Mouse (Mus musculus) limb, embryonic 11.5 days (tissue): ENCODE data around the gene Blmh. TPM values are rescaled to one million over a fixed set of nuclear protein-coding genes. Genes with fewer than 3 reads are reported as not detected.

Source experiments
- ATAC-seq: fragments of 200-750 bp; cut with Nextera tagmentation; 2 replicates; pipeline ENCODE4 v1.8.0; 2017; ENCODE audit warnings: low read depth; ENCODE audit not compliant: insufficient number of reproducible peaks, low FRiP score, low TSS enrichment
- DNase-seq: peaks from one replicate; pipeline ENCODE4 v3.0.0-alpha.2; 2015; ENCODE audit warnings: low spot score
- H3K27ac ChIP-seq: fragments of 300-500 bp; sonication (generic); replicated peaks from 2 replicates; pipeline ENCODE4 v1.5.1; 2014; ENCODE audit warnings: low read depth, mild to moderate bottlenecking, low read length
- H3K27me3 ChIP-seq: fragments of 300-500 bp; sonication (generic); 2 replicates; pipeline ENCODE4 v1.6.1; 2014; ENCODE audit warnings: mild to moderate bottlenecking, low read length, mixed read lengths; ENCODE audit not compliant: control insufficient read depth, insufficient read depth
- H3K36me3 ChIP-seq: fragments of 300-500 bp; sonication (generic); 2 replicates; pipeline ENCODE4 v1.6.1; 2014; ENCODE audit warnings: mild to moderate bottlenecking, low read length, moderate library complexity, mixed read lengths; ENCODE audit not compliant: control insufficient read depth, insufficient read depth
- H3K4me1 ChIP-seq: fragments of 300-500 bp; sonication (generic); 2 replicates; pipeline ENCODE4 v1.6.1; 2014; ENCODE audit warnings: low read length, mixed read lengths; ENCODE audit not compliant: control insufficient read depth, insufficient read depth
- H3K4me2 ChIP-seq: fragments of 300-500 bp; sonication (generic); 2 replicates; pipeline ENCODE4 v1.6.1; 2014; ENCODE audit warnings: low read depth, mild to moderate bottlenecking, moderate library complexity; ENCODE audit not compliant: severe bottlenecking
- H3K4me3 ChIP-seq: fragments of 300-500 bp; sonication (generic); 2 replicates; pipeline ENCODE4 v1.5.1; 2014; ENCODE audit warnings: low read depth, low read length
- H3K9ac ChIP-seq: fragments of 300-500 bp; sonication (generic); 2 replicates; pipeline ENCODE4 v1.6.1; 2014; ENCODE audit warnings: mild to moderate bottlenecking, low read length
- H3K9me3 ChIP-seq: fragments of 300-500 bp; sonication (generic); 2 replicates; pipeline ENCODE4 v1.6.1; 2016; ENCODE audit warnings: low read length; ENCODE audit not compliant: control insufficient read depth
- WGBS: fragments of 180-500 bp; shearing (Covaris S2); extraction: QIAGEN DNeasy Blood & Tissue Kit; methylation state at CpG from one replicate; pipeline ENCODE4 v1.1.7; 2014; 5-methylcytosine and 5-hydroxymethylcytosine counted together
- polyA plus RNA-seq: library from polyadenylated mRNA; unstranded; fragments of >200 nt; fragmentation: Nextera tagmentation; extraction: Ambion mirVana; gene quantifications from 2 replicates; pipeline ENCODE4 v1.2.1, GENCODE M21; 2014

Blmh gene
- polyA plus RNA-seq, 1 experiment from 2014 or later = 171 TPM

DNA sequence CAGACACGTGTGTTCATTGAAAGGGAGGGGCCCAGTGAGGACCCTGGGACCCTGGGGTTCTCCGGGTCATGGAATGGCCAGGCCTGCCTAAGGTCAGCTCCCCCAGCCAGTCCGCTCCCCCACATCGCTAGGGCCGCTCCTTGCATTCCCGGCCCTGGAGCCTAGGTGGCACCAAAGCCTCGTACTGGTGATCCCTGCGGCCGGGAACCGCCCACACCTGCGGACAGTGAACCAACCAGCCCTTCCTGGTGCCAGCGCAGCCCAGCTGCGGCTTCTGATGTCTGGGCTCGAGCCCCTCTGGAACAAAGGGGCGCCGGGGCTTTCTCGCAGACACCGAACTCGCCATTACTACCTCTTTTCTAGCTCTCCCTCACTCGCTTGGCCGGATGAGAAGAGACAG lies 72.7 kb downstream of the Blmh start:
- ATAC-seq (peak; percentile 78), DNase-seq (peak; percentile 95)
- H3K4me3 ChIP-seq = peak overlapping the region; percentile 28
- peak overlapping the region; percentile 58 for H3K4me2 ChIP-seq
- H3K36me3 ChIP-seq = no peaks in the 10 kb centered on the region
- H3K9me3 ChIP-seq = no peaks in the 10 kb centered on the region
- H3K9ac ChIP-seq = no peak overlapping the region
- H3K4me1 ChIP-seq = peaks cover 3% of the 10 kb centered on the region; the same call in 1 of the 2 replicates
- 1% methylated on average over 21 of the region's 21 CpGs for WGBS
- peaks cover 34% of the 10 kb centered on the region for H3K27me3 ChIP-seq
- H3K27ac ChIP-seq = no peak overlapping the region

DNA sequence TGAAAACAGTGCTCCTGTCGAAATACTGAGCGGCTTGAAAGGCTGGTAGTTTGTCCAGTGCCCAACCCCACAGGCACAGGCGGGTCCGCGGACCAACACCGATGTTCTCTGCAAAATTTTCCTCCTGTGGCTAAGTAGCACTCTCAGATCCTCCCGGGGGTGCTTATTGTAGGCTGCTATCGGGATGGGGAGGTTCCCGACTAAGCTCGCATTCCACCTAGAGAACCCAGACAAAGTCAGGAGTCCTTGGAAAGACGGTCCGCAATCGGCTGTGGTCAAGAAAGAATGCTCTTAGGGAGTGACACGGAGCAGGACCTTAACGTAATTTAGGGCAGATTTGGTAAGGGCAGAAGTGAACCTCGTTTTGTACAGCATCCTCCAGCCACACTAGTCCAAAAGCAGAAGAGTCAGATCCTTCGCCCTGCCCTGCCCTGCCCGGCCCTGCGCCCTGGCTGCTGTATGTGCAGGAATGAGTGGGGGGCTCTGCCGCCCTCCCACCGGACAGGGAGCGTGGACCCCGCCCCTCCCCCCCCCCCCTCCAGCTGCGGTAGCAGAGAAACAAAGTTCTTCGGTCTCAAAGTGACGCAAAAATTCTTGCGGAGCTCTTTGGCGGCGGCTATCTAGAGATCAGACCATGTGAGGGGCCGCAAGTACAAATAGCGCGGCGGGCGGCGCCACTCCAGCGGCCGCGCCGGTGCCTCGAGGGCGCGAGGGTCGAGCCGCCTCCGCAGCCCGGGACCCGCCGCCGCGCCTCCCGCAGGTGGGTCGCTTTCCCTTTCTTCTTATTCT lies 73.5 kb downstream of the Blmh start, which contains the start of gene Slc6a4:
TSS of gene Slc6a4 (plus strand) at position 688 of the 789 bp plus-strand sequence.
- Histone ChIP-seq H3K4me2 (peak within 1 kb of the TSS; percentile 58), H3K27me3 (peaks cover 34% of the 10 kb centered on the region), H3K27ac (no peak within 1 kb of the TSS), H3K4me3 (peak within 1 kb of the TSS; percentile 28), H3K9ac (no peak within 1 kb of the TSS), H3K9me3 (no peaks in the 10 kb centered on the region), H3K4me1 (peaks cover 3% of the 10 kb centered on the region; the same call in 1 of the 2 replicates), H3K36me3 (no peaks in the 10 kb centered on the region)
- ATAC-seq (no peak), DNase-seq (peak; percentile 68)
- WGBS = under 1% methylated on average over 51 of the region's 52 CpGs

DNA sequence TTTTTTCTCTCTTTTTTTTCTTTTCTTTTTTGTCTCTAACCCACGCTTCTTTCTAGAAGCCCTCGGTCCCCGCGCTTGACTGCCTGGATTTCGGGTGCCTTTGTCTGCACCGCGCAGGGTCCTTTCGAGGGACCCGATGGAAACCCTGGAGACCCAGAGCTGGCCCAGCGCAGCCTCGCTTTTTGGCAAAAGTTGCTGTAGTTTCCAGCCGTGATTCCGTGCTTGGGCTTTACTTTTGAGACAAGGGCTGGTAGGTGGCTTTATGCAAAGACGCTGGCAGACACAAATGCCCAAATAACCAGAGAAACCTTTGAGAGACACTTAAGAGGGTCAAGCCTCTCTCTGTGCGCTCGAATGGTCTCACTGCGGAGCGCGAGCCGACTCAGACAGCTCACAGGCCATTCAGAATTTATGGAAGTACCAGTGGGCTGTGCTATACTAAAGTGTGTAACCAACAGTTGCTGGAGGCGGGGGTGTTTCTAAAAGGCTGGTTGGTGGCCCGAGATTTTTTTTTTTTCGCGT lies 74.2 kb downstream of the Blmh start:
- Histone ChIP-seq H3K27me3 (peaks cover 34% of the 10 kb centered on the region), H3K27ac (no peak overlapping the region), H3K4me3 (peak overlapping the region; percentile 28), H3K9me3 (no peaks in the 10 kb centered on the region), H3K4me1 (peaks cover 3% of the 10 kb centered on the region; the same call in 1 of the 2 replicates), H3K9ac (no peak overlapping the region), H3K36me3 (no peaks in the 10 kb centered on the region), H3K4me2 (peak overlapping the region; percentile 58)
- DNase-seq = peak; percentile 64
- no peak for ATAC-seq
- WGBS = 13% methylated on average over 23 of the region's 24 CpGs

DNA sequence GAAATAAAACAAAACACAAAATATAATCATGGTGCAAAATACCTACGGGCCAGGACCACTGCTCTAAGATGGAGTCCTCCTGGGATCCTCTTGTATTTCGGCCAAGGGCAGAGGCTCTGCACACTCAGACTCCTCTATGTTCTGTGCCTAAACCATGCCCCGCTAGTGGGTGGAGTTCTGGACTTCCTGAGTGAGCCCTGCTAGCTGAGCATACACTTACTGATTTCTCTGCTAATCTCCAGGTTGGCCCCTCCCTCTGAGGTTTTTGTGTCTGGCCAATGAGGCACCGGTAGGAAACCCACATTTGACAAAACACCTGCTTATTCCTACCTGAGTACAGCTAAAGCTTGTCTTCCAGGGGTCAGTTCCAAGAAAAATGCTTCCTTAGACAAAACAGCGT lies 76.1 kb downstream of the Blmh start:
- no peak for DNase-seq
- 61% methylated on average over 5 of the region's 5 CpGs for WGBS
- no peak overlapping the region for H3K4me3 ChIP-seq
- no peaks in the 10 kb centered on the region for H3K36me3 ChIP-seq
- ATAC-seq = no peak
- no peak overlapping the region for H3K9ac ChIP-seq
- H3K27me3 ChIP-seq = peaks cover 34% of the 10 kb centered on the region
- no peak overlapping the region for H3K4me2 ChIP-seq
- H3K4me1 ChIP-seq = peaks cover 3% of the 10 kb centered on the region; the same call in 1 of the 2 replicates
- H3K9me3 ChIP-seq = no peaks in the 10 kb centered on the region
- no peak overlapping the region for H3K27ac ChIP-seq

DNA sequence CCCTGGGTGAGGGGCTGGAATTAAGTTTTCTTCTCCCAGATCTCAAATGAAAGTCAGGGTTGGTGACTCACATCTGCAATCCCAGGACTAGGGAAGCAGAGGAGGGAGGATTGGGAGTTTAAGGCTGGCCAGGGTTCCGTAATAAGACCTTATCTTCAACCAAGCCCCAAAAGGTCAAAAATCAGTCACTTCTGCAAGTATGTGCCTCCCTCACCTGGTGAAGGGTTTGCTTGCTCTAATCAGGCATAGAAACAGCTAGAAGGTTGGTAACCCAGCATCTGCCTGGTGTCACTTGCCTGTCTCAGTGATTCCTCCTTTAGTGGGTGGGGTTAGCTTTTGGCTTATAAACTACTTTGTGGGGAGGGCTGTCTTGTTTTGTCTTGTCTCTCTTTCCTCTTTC lies 77.8 kb downstream of the Blmh start:
- ATAC-seq = no peak
- H3K27me3 ChIP-seq = peaks cover 24% of the 10 kb centered on the region

DNA sequence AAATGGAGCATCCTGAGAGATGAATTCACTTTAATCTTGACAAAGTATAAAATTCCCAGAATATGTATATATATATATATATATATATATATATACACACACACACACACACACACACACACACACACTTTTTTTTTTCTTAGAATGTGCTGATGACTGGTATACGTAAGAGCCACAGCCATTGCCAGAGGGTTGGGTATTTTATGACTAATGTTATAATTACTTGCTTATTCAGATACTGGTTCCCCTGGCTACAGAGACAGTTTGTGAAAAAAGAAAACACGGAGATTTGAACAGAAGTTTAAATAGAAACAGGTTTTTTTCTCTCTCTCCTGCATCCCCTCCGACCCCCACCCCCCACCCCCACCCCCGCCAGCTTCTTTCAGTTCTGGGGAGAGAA lies 81.3 kb downstream of the Blmh start:
- DNase-seq (no peak), ATAC-seq (no peak)
- Histone ChIP-seq H3K4me3 (no peak overlapping the region), H3K4me2 (no peak overlapping the region), H3K36me3 (no peaks in the 10 kb centered on the region), H3K9ac (no peak overlapping the region), H3K27me3 (no peaks in the 10 kb centered on the region), H3K27ac (no peak overlapping the region), H3K4me1 (peaks cover 5% of the 10 kb centered on the region; the same call in 1 of the 2 replicates), H3K9me3 (no peaks in the 10 kb centered on the region)
- WGBS = 60% methylated on average over 4 of the region's 4 CpGs

More for the DNA sequence above, 77.8 kb downstream of the Blmh start:
- H3K27ac ChIP-seq = no peak overlapping the region
- no peak overlapping the region for H3K9ac ChIP-seq
- H3K36me3 ChIP-seq = no peaks in the 10 kb centered on the region
- no peaks in the 10 kb centered on the region for H3K9me3 ChIP-seq
- 85% methylated on average over 1 of the region's 1 CpGs for WGBS
- peaks cover 8% of the 10 kb centered on the region for H3K4me1 ChIP-seq
- H3K4me2 ChIP-seq = no peak overlapping the region
- no peak overlapping the region for H3K4me3 ChIP-seq
- DNase-seq = no peak

DNA sequence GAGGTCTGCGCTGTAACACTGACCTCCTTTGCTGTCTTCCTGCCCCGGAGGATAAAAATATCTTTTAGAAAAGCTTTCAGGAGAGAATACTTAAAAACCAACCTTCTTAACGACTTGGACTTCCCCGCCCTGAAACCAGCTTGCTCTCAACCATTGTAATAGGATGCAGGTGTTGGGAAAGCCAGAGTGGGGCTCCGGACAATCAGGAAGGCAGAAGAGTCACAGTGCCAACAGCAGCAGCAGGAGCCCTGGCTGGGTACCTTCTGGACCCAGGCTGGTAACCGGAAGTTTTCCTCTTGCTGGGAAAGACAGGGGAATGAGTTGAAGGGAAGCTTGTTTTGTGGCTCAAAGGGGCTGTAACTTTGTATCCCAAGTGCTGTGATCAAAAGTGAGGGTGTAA lies 82.0 kb downstream of the Blmh start:
- no peaks in the 10 kb centered on the region for H3K36me3 ChIP-seq
- no peak overlapping the region for H3K4me3 ChIP-seq
- H3K4me1 ChIP-seq = peaks cover 5% of the 10 kb centered on the region; the same call in 1 of the 2 replicates
- DNase-seq (no peak), ATAC-seq (no peak)
- H3K4me2 ChIP-seq = no peak overlapping the region
- no peak overlapping the region for H3K27ac ChIP-seq
- no peaks in the 10 kb centered on the region for H3K27me3 ChIP-seq
- no peaks in the 10 kb centered on the region for H3K9me3 ChIP-seq
- no peak overlapping the region for H3K9ac ChIP-seq
- WGBS = 27% methylated on average over 6 of the region's 6 CpGs

DNA sequence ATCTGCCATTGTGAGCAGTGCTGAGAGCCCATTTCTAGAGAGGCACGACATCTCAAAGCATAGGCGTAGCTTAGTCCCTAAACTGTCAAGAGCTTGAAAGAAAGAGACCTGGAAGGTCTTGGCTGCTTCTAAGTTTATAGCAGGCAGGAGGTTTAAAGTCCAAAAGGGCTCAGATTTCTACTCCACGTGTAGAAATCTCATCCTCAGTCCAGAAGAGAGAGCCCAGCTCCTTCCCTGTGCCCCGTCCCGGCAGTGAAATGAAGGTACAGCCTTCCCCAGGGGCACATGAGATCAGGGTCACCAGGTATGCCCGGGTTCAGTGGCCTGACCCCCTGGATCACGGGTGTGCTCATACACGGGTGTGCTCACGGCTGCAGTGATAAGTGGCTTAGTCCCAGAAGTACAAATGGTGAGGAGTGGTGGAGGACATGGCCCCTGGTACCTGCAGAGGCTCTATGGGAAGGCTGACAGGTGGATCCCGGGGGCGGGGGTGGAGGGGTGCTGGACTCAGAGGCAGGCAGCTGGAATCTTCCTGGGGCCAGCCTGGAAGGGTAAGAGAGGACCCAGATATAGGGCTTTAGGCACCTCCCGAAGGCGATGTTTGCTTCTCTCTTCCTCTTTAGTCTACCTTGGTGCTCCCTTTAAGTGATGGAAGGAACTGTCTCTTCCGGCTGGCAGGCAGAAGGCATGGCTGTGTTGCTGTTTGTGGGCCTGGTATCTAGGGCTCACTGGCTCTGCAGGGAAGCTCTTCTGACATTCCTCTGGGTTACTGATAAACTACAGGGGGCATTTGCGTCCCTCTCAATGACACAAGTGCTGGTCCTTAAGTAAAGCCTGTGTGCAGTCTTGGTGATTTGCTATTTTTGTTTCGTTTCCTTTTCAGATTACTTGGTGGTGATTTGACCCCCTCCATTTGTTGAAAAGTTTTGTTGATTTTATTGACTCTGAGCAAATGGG lies 84.7 kb downstream of the Blmh start:
- 77% methylated on average over 16 of the region's 16 CpGs for WGBS
- H3K4me2 ChIP-seq = no peak overlapping the region
- no peak for ATAC-seq

More for the DNA sequence above, 84.7 kb downstream of the Blmh start:
- peaks cover 5% of the 10 kb centered on the region; the same call in 1 of the 2 replicates for H3K4me1 ChIP-seq
- H3K27me3 ChIP-seq = no peaks in the 10 kb centered on the region
- H3K9me3 ChIP-seq = no peaks in the 10 kb centered on the region
- no peak overlapping the region for H3K27ac ChIP-seq
- DNase-seq = no peak
- no peak overlapping the region for H3K4me3 ChIP-seq
- H3K9ac ChIP-seq = no peak overlapping the region
- no peaks in the 10 kb centered on the region for H3K36me3 ChIP-seq
